Mouse (Mus musculus): ENCODE measurements around the gene Dnmt3c.

DNA sequence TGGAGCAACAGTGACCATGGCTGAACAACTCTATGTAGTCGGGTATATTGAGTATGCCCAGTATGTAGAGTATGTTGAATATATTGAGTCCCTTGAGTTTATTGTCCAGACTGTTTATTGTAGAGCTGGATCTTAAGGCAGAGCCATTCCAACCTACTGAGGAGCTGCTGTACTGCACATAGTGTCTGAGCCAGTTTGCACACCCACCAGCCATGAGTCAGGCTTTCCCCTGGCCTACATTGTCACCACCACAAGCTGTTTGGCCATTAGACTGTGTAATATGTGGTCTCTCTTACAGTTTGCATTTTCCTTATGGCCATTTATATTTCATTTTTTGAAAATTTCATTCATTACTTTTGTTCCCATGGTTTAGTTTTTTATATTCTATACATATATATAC, 16.5 kb upstream of the Dnmt3c start:
- TF ChIP-seq CTCF (IDR thresholded peaks at IDR 0.05) (no peak), EP300 (IDR thresholded peaks at IDR 0.05) (no peak)

All from lung, postnatal 0 days (tissue).